Mouse (Mus musculus): ENCODE measurements around the gene Ccr7. TPM values are rescaled to one million over a fixed set of nuclear protein-coding genes. Genes with fewer than 3 reads are reported as not detected.

The Ccr7 gene
- polyA plus RNA-seq, 1 experiment from 2014 or later = not detected

- no peaks in the 10 kb centered on the region for H3K27me3 ChIP-seq (replicated peaks; ENCODE audit: control insufficient read depth, insufficient read depth, low read length)
- ATAC-seq = no peak
- no peaks in the 10 kb centered on the region for H3K36me3 ChIP-seq (ENCODE audit: control insufficient read depth, insufficient read depth)
- H3K4me2 ChIP-seq (ENCODE audit: low read length) = no peak overlapping the region
- 66% methylated on average over 10 of the region's 10 CpGs for WGBS
- no peak overlapping the region for H3K9ac ChIP-seq (replicated peaks; ENCODE audit: low read depth, low read length)
- no peaks in the 10 kb centered on the region for H3K9me3 ChIP-seq (ENCODE audit: control insufficient read depth, low read length)
- H3K4me3 ChIP-seq (replicated peaks; ENCODE audit: low read length) = no peak overlapping the region
- no peak overlapping the region for H3K27ac ChIP-seq (ENCODE audit: low read length)
- H3K4me1 ChIP-seq (replicated peaks; ENCODE audit: control insufficient read depth, insufficient read depth, low read length) = peaks cover 7% of the 10 kb centered on the region
Measured at GRCm38 (mm10) chr11:99124635-99125029, 30.2 kb downstream of the Ccr7 start.

GRCm38 (mm10) chr11:99123977-99124634 is 30.8 kb downstream of the Ccr7 start:
- Histone ChIP-seq H3K4me3 (replicated peaks; ENCODE audit: low read length) (no peak overlapping the region), H3K27ac (ENCODE audit: low read length) (no peak overlapping the region), H3K9me3 (ENCODE audit: control insufficient read depth, low read length) (no peaks in the 10 kb centered on the region), H3K4me1 (replicated peaks; ENCODE audit: control insufficient read depth, insufficient read depth, low read length) (peaks cover 7% of the 10 kb centered on the region), H3K4me2 (ENCODE audit: low read length) (no peak overlapping the region), H3K9ac (replicated peaks; ENCODE audit: low read depth, low read length) (no peak overlapping the region), H3K36me3 (ENCODE audit: control insufficient read depth, insufficient read depth) (no peaks in the 10 kb centered on the region), H3K27me3 (replicated peaks; ENCODE audit: control insufficient read depth, insufficient read depth, low read length) (no peaks in the 10 kb centered on the region)
- 39% methylated on average over 15 of the region's 15 CpGs for WGBS
- no peak for ATAC-seq

- Histone ChIP-seq H3K4me1 (replicated peaks; ENCODE audit: control insufficient read depth, insufficient read depth, low read length) (peaks cover 4% of the 10 kb centered on the region), H3K4me2 (ENCODE audit: low read length) (no peak overlapping the region), H3K9me3 (ENCODE audit: control insufficient read depth, low read length) (no peaks in the 10 kb centered on the region), H3K36me3 (ENCODE audit: control insufficient read depth, insufficient read depth) (no peaks in the 10 kb centered on the region), H3K27ac (ENCODE audit: low read length) (no peak overlapping the region), H3K9ac (replicated peaks; ENCODE audit: low read depth, low read length) (no peak overlapping the region), H3K27me3 (replicated peaks; ENCODE audit: control insufficient read depth, insufficient read depth, low read length) (no peaks in the 10 kb centered on the region), H3K4me3 (replicated peaks; ENCODE audit: low read length) (no peak overlapping the region)
- WGBS = 51% methylated on average over 3 of the region's 3 CpGs
- peak; percentile 59; the same call in 1 of the 2 replicates for ATAC-seq
Measured at GRCm38 (mm10) chr11:99122703-99123102, 32.2 kb downstream of the Ccr7 start.

- H3K27me3 ChIP-seq (replicated peaks; ENCODE audit: control insufficient read depth, insufficient read depth, low read length) = no peaks in the 10 kb centered on the region
- no peak overlapping the region for H3K4me2 ChIP-seq (ENCODE audit: low read length)
- no peaks in the 10 kb centered on the region for H3K9me3 ChIP-seq (ENCODE audit: control insufficient read depth, low read length)
- 35% methylated on average over 14 of the region's 14 CpGs for WGBS
- H3K4me1 ChIP-seq (replicated peaks; ENCODE audit: control insufficient read depth, insufficient read depth, low read length) = peaks cover 4% of the 10 kb centered on the region
- no peak for ATAC-seq
- H3K9ac ChIP-seq (replicated peaks; ENCODE audit: low read depth, low read length) = no peak overlapping the region
- no peaks in the 10 kb centered on the region for H3K36me3 ChIP-seq (ENCODE audit: control insufficient read depth, insufficient read depth)
- H3K4me3 ChIP-seq (replicated peaks; ENCODE audit: low read length) = no peak overlapping the region
- H3K27ac ChIP-seq (ENCODE audit: low read length) = no peak overlapping the region
Measured at GRCm38 (mm10) chr11:99121218-99121631, 33.7 kb downstream of the Ccr7 start.

GRCm38 (mm10) chr11:99120524-99121217 is 34.2 kb downstream of the Ccr7 start:
- Histone ChIP-seq H3K9ac (replicated peaks; ENCODE audit: low read depth, low read length) (no peak overlapping the region), H3K36me3 (ENCODE audit: control insufficient read depth, insufficient read depth) (no peaks in the 10 kb centered on the region), H3K27me3 (replicated peaks; ENCODE audit: control insufficient read depth, insufficient read depth, low read length) (no peaks in the 10 kb centered on the region), H3K4me3 (replicated peaks; ENCODE audit: low read length) (no peak overlapping the region), H3K4me2 (ENCODE audit: low read length) (no peak overlapping the region), H3K4me1 (replicated peaks; ENCODE audit: control insufficient read depth, insufficient read depth, low read length) (peaks cover 4% of the 10 kb centered on the region), H3K9me3 (ENCODE audit: control insufficient read depth, low read length) (no peaks in the 10 kb centered on the region), H3K27ac (ENCODE audit: low read length) (no peak overlapping the region)
- ATAC-seq = no peak
- WGBS = 44% methylated on average over 20 of the region's 20 CpGs

GRCm38 (mm10) chr11:99118963-99119362 is 35.9 kb downstream of the Ccr7 start:
- no peak overlapping the region for H3K4me2 ChIP-seq (ENCODE audit: low read length)
- ATAC-seq = no peak
- H3K36me3 ChIP-seq (ENCODE audit: control insufficient read depth, insufficient read depth) = no peaks in the 10 kb centered on the region
- peaks cover 4% of the 10 kb centered on the region for H3K4me1 ChIP-seq (replicated peaks; ENCODE audit: control insufficient read depth, insufficient read depth, low read length)
- no peak overlapping the region for H3K27ac ChIP-seq (ENCODE audit: low read length)
- H3K9me3 ChIP-seq (ENCODE audit: control insufficient read depth, low read length) = no peaks in the 10 kb centered on the region
- 82% methylated on average over 7 of the region's 7 CpGs for whole genome bisulfite sequencing
- H3K4me3 ChIP-seq (replicated peaks; ENCODE audit: low read length) = no peak overlapping the region
- H3K9ac ChIP-seq (replicated peaks; ENCODE audit: low read depth, low read length) = no peak overlapping the region
- no peaks in the 10 kb centered on the region for H3K27me3 ChIP-seq (replicated peaks; ENCODE audit: control insufficient read depth, insufficient read depth, low read length)

- no peak for ATAC-seq
- Histone ChIP-seq H3K4me2 (ENCODE audit: low read length) (no peak overlapping the region), H3K4me3 (replicated peaks; ENCODE audit: low read length) (no peak overlapping the region), H3K27me3 (replicated peaks; ENCODE audit: control insufficient read depth, insufficient read depth, low read length) (no peaks in the 10 kb centered on the region), H3K4me1 (replicated peaks; ENCODE audit: control insufficient read depth, insufficient read depth, low read length) (peaks cover 4% of the 10 kb centered on the region), H3K36me3 (ENCODE audit: control insufficient read depth, insufficient read depth) (no peaks in the 10 kb centered on the region), H3K9ac (replicated peaks; ENCODE audit: low read depth, low read length) (no peak overlapping the region), H3K27ac (ENCODE audit: low read length) (no peak overlapping the region), H3K9me3 (ENCODE audit: control insufficient read depth, low read length) (no peaks in the 10 kb centered on the region)
- WGBS = 90% methylated on average over 1 of the region's 1 CpGs
Measured at GRCm38 (mm10) chr11:99118420-99118819, 36.5 kb downstream of the Ccr7 start.

GRCm38 (mm10) chr11:99117907-99118306 is 37.0 kb downstream of the Ccr7 start:
- Histone ChIP-seq H3K4me2 (ENCODE audit: low read length) (no peak overlapping the region), H3K4me1 (replicated peaks; ENCODE audit: control insufficient read depth, insufficient read depth, low read length) (peaks cover 7% of the 10 kb centered on the region), H3K4me3 (replicated peaks; ENCODE audit: low read length) (no peak overlapping the region), H3K9ac (replicated peaks; ENCODE audit: low read depth, low read length) (no peak overlapping the region), H3K27ac (ENCODE audit: low read length) (no peak overlapping the region), H3K36me3 (ENCODE audit: control insufficient read depth, insufficient read depth) (no peaks in the 10 kb centered on the region), H3K9me3 (ENCODE audit: control insufficient read depth, low read length) (no peaks in the 10 kb centered on the region), H3K27me3 (replicated peaks; ENCODE audit: control insufficient read depth, insufficient read depth, low read length) (no peaks in the 10 kb centered on the region)
- no peak for ATAC-seq
- WGBS = 62% methylated on average over 7 of the region's 7 CpGs

- no peak for ATAC-seq
- no peak overlapping the region for H3K9ac ChIP-seq (replicated peaks; ENCODE audit: low read depth, low read length)
- H3K4me1 ChIP-seq (replicated peaks; ENCODE audit: control insufficient read depth, insufficient read depth, low read length) = peaks cover 4% of the 10 kb centered on the region
- no peak overlapping the region for H3K27ac ChIP-seq (ENCODE audit: low read length)
- no peaks in the 10 kb centered on the region for H3K36me3 ChIP-seq (ENCODE audit: control insufficient read depth, insufficient read depth)
- WGBS = 80% methylated on average over 6 of the region's 6 CpGs
- no peak overlapping the region for H3K4me2 ChIP-seq (ENCODE audit: low read length)
- no peaks in the 10 kb centered on the region for H3K9me3 ChIP-seq (ENCODE audit: control insufficient read depth, low read length)
- H3K27me3 ChIP-seq (replicated peaks; ENCODE audit: control insufficient read depth, insufficient read depth, low read length) = no peaks in the 10 kb centered on the region
- no peak overlapping the region for H3K4me3 ChIP-seq (replicated peaks; ENCODE audit: low read length)
Measured at GRCm38 (mm10) chr11:99115940-99116339, 38.9 kb downstream of the Ccr7 start.
